Comparison of ENCODE assay signal across 9 mouse cellular contexts in genomic region chr11:102604777-102605552, GRCm38 (mm10). TPM values are rescaled to one million over a fixed set of nuclear protein-coding genes. Genes with fewer than 3 reads are reported as not detected.
DNase-seq lines count a peak whose midpoint lies in the region; ATAC-seq lines count a peak whose summit lies in the region.
"Had no signal": no experiment of that assay in that cellular context is flagged by ENCODE, and none has a peak within 500 bp of the region (broad histone marks: within the 10 kb centered on the region; RNA-seq: fewer than 3 reads in every experiment).

No protein-coding gene starts in this region.

- peak overlapping the region; percentile 76 for H3K4me3 ChIP-seq in midbrain, embryonic 13.5 days (replicated peaks)

- WGBS in midbrain, embryonic 13.5 days: under 1% methylated on average over 67 of the region's 74 CpGs

- peaks cover 4% of the 10 kb centered on the region; the same call in 1 of the 2 replicates for H3K27me3 ChIP-seq in midbrain, embryonic 13.5 days

- H3K9me3 ChIP-seq in midbrain, embryonic 13.5 days: no peaks in the 10 kb centered on the region

- peaks cover 44% of the 10 kb centered on the region for H3K4me1 ChIP-seq in midbrain, embryonic 13.5 days (replicated peaks)

- ATAC-seq in erythroid progenitor cell, adult 5-6 weeks (replicated peaks; ENCODE audit: low FRiP score, poor library complexity, severe bottlenecking): 0 out of 2 replicates have a peak, but pooled peaks have one; percentile 10
- peak; percentile 57 for ATAC-seq in midbrain, embryonic 13.5 days

- H3K4me2 ChIP-seq in midbrain, embryonic 13.5 days (replicated peaks): peak overlapping the region; percentile 88

- H3K36me3 ChIP-seq in midbrain, embryonic 13.5 days: no peaks in the 10 kb centered on the region

- H3K27ac ChIP-seq in midbrain, embryonic 13.5 days: peak overlapping the region; percentile 96

- intact Hi-C loops in heart, postnatal 36 days (cut with DNase I): no loop called here
- intact Hi-C loops in left cerebral cortex, postnatal 25 days (cut with DNase I): no loop called here

- DNase-seq in adrenal gland, adult (ENCODE audit: inconsistent age in 2 of 2, low spot score in 1 of 2): peak; percentile 49 to 82
- no peak for DNase-seq in adrenal gland, adult 8-10 months
- DNase-seq in Muller cell, postnatal 12 days (ENCODE audit: inconsistent ontology term): peak; percentile 74
- DNase-seq in heart, postnatal 36 days: peak; percentile 31 to 59
- DNase-seq in left cerebral cortex, postnatal 25 days (ENCODE audit: low spot score in 2 of 2): peak; percentile 35 to 41
- peak; percentile 61 for DNase-seq in testis, postnatal 10 days (ENCODE audit: low spot score)

- H3K9ac ChIP-seq in midbrain, embryonic 13.5 days (replicated peaks): peak overlapping the region; percentile 93

RNA-seq across cellular contexts. Expression of gene Fzd2, which starts 0.8 kb away (rescaled TPM):
- total RNA-seq in adrenal gland, adult 8-10 months (2022): 1 to 10 TPM; 4.8 to 6.9 (median 5.7) TPM
- total RNA-seq in erythroid progenitor cell, adult 5-6 weeks (2015; ENCODE audit: low replicate concordance): not detected in 2 replicates
- not detected in 2 replicates for total RNA-seq in erythroid progenitor cell, adult 5-6 weeks (2017; ENCODE audit: low replicate concordance)
- total RNA-seq in heart, postnatal 36 days (2021): 1 to 10 TPM; 3.1 to 5.4 TPM
- 10 to 100 TPM in 1 of 2 experiments, 1 to 10 TPM in 1; 9.3 to 11.3 TPM for total RNA-seq in left cerebral cortex, postnatal 25 days (2021)
- polyA plus RNA-seq in midbrain, embryonic 13.5 days (2015; fragmentation: Nextera tagmentation; extraction: Ambion mirVana): 10.8 and 13.2 TPM in 2 replicates

RNA-seq across cellular contexts. Expression of gene Gm11627, which starts 25.7 kb away (rescaled TPM):
- total RNA-seq in adrenal gland, adult 8-10 months (2022): under 1 TPM in 1 of 4 experiments, not detected in 3; 0.75 TPM
- total RNA-seq in erythroid progenitor cell, adult 5-6 weeks (2015; ENCODE audit: low replicate concordance): not detected in 2 replicates
- not detected in 2 replicates for total RNA-seq in erythroid progenitor cell, adult 5-6 weeks (2017; ENCODE audit: low replicate concordance)
- 1 to 10 TPM; 1.4 to 1.5 TPM for total RNA-seq in heart, postnatal 36 days (2021)
- 1 to 10 TPM; 3.8 to 6.0 TPM for total RNA-seq in left cerebral cortex, postnatal 25 days (2021)
- 4.2 and 5.3 TPM in 2 replicates for polyA plus RNA-seq in midbrain, embryonic 13.5 days (2015; fragmentation: Nextera tagmentation; extraction: Ambion mirVana)
- total RNA-seq: gastrocnemius, postnatal 36 days had no signal

RNA-seq across cellular contexts. Expression of gene Gpatch8, which starts 48.8 kb away (rescaled TPM):
- total RNA-seq in adrenal gland, adult 8-10 months (2022): 10 to 100 TPM; 29.2 to 48.9 (median 35.7) TPM
- 50.5 and 65.4 TPM in 2 replicates for total RNA-seq in erythroid progenitor cell, adult 5-6 weeks (2015; ENCODE audit: low replicate concordance)
- total RNA-seq in erythroid progenitor cell, adult 5-6 weeks (2017; ENCODE audit: low replicate concordance): 57.3 and 90.6 TPM in 2 replicates
- total RNA-seq in heart, postnatal 36 days (2021): 10 to 100 TPM; 18.0 to 21.9 TPM
- 10 to 100 TPM; 46.6 to 55.7 TPM for total RNA-seq in left cerebral cortex, postnatal 25 days (2021)
- 84.5 and 87.6 TPM in 2 replicates for polyA plus RNA-seq in midbrain, embryonic 13.5 days (2015; fragmentation: Nextera tagmentation; extraction: Ambion mirVana)

RNA-seq across cellular contexts. Expression of gene Meioc, which starts 58.6 kb away (rescaled TPM):
- total RNA-seq in adrenal gland, adult 8-10 months (2022): not detected
- not detected in 2 replicates for total RNA-seq in erythroid progenitor cell, adult 5-6 weeks (2015; ENCODE audit: low replicate concordance)
- total RNA-seq in erythroid progenitor cell, adult 5-6 weeks (2017; ENCODE audit: low replicate concordance): not detected in 2 replicates
- not detected for total RNA-seq in heart, postnatal 36 days (2021)
- not detected for total RNA-seq in left cerebral cortex, postnatal 25 days (2021)
- 0.04 and 0.05 TPM in 2 replicates for polyA plus RNA-seq in midbrain, embryonic 13.5 days (2015; fragmentation: Nextera tagmentation; extraction: Ambion mirVana)
- total RNA-seq: gastrocnemius, postnatal 36 days had no signal

Comparison
In these comparisons a context has a peak if more than half of its experiments do, and no peak if none do; other contexts are left out.
1. RNA of gene Fzd2, which starts 0.8 kb away (total RNA-seq): 9.3 to 11.3 TPM in left cerebral cortex, postnatal 25 days, 4.8 to 6.9 TPM in adrenal gland, adult 8-10 months and 3.1 to 5.4 TPM in heart, postnatal 36 days; not detected in erythroid progenitor cell, adult 5-6 weeks; every median in the first group is over 4 times any median in the second.